21 mouse cellular contexts compared by ENCODE assay signal in genomic region chr5:105358902-105359301, GRCm38 (mm10).
"Had no signal": no experiment of that assay in that cellular context is flagged by ENCODE, and none has a peak within 500 bp of the region (broad histone marks: within the 10 kb centered on the region; RNA-seq: fewer than 3 reads in every experiment).

No protein-coding gene starts in this region.

- H3K4me2 ChIP-seq: limb, embryonic 13.5 days; liver, embryonic 13.5 days; midbrain, embryonic 12.5 days; midbrain, embryonic 15.5 days; neural tube, embryonic 12.5 days; neural tube, embryonic 15.5 days; stomach, embryonic 15.5 days had no signal

- H3K9ac ChIP-seq: limb, embryonic 13.5 days; liver, embryonic 13.5 days; midbrain, embryonic 12.5 days; midbrain, embryonic 15.5 days; neural tube, embryonic 12.5 days; neural tube, embryonic 15.5 days; stomach, embryonic 15.5 days had no signal

- ATAC-seq: midbrain, embryonic 15.5 days had no signal

- H3K27ac ChIP-seq: layer of hippocampus, adult 2 months; limb, embryonic 10.5 days; limb, embryonic 13.5 days; liver, embryonic 13.5 days; midbrain, embryonic 12.5 days; midbrain, embryonic 15.5 days; neural tube, embryonic 12.5 days; neural tube, embryonic 15.5 days; stomach, embryonic 15.5 days had no signal

- H3K27me3 ChIP-seq: limb, embryonic 13.5 days; liver, embryonic 13.5 days; midbrain, embryonic 12.5 days; midbrain, embryonic 15.5 days; neural tube, embryonic 12.5 days; neural tube, embryonic 15.5 days; stomach, embryonic 15.5 days had no signal

- DNase-seq: kidney, adult 18-20 months; kidney, adult 9 months; kidney, postnatal 14 days; kidney, postnatal 4 days; layer of hippocampus, adult 9-11 months; liver, embryonic 13.5 days; lung, adult 2 months; lung, postnatal 14 days; lung, postnatal 4 days; right cerebral cortex, adult 18-20 months; right cerebral cortex, postnatal 14 days; right cerebral cortex, postnatal 4 days; thymus, postnatal 25 days had no signal

- H3K4me1 ChIP-seq: limb, embryonic 10.5 days; limb, embryonic 13.5 days; liver, embryonic 13.5 days; midbrain, embryonic 12.5 days; midbrain, embryonic 15.5 days; neural tube, embryonic 12.5 days; neural tube, embryonic 15.5 days; stomach, embryonic 15.5 days had no signal

- H3K36me3 ChIP-seq: limb, embryonic 10.5 days; limb, embryonic 13.5 days; liver, embryonic 13.5 days; midbrain, embryonic 12.5 days; midbrain, embryonic 15.5 days; neural tube, embryonic 12.5 days; neural tube, embryonic 15.5 days; stomach, embryonic 15.5 days had no signal

- H3K9me3 ChIP-seq: limb, embryonic 10.5 days; limb, embryonic 13.5 days; liver, embryonic 13.5 days; midbrain, embryonic 12.5 days; midbrain, embryonic 15.5 days; neural tube, embryonic 12.5 days; neural tube, embryonic 15.5 days; stomach, embryonic 15.5 days had no signal

- H3K4me3 ChIP-seq: layer of hippocampus, adult 2 months; limb, embryonic 10.5 days; limb, embryonic 13.5 days; liver, embryonic 13.5 days; midbrain, embryonic 12.5 days; midbrain, embryonic 15.5 days; neural tube, embryonic 12.5 days; neural tube, embryonic 15.5 days; stomach, embryonic 15.5 days had no signal
